Mouse (Mus musculus) adrenal gland, postnatal 14 days (tissue): ENCODE measurements around the gene Scfd2. TPM values are rescaled to one million over a fixed set of nuclear protein-coding genes. Genes with fewer than 3 reads are reported as not detected.

Experiments
- DNase-seq: peaks from one replicate; pipeline ENCODE4 v3.0.0; 2021; ENCODE audit warnings: mixed read lengths
- total RNA-seq: library from RNA; stranded (reverse); gene quantifications from 2 replicates; pipeline ENCODE4 v1.2.3, GENCODE M21; 2021

Gene Scfd2
- total RNA-seq, 1 experiment from 2014 or later: 20.2 TPM

DNA sequence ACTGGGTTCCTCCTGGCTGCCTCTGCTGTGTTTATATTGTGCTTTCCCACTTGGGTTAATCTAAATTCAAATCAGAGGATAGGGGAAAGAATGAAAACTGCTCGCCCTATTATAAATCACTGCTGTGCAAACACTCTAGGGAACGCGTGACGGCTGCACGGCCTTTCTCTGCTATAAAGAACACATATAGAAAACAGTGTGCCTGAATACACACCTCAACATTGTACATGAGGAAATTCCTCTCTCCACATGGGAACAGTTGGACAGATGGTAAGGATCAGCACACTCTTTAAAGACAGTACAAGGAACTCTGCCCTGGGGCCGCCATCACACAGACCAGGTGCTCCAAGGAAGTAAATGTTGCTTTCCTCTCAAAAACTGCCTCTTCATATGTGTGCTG lies 166.2 kb downstream of the Scfd2 start:
- no peak for DNase-seq

DNA sequence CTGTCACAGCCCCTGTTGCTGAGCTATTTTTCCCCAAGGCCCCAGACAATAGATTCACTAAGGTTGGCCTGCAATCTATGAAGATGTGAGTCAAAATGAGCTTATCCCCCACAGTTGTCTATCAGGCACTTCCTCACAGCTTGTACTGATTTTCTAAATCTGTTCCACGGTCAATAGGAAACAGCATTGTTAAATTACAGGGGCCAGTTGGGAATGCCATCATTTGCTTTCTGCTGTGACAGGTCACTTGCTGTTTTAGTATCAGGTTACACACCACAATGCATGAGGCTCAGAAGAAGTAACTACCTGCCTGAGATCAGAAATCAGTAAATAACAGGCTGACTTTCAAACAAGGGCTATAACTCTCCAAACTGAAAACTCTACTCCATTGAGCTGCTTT lies 168.3 kb downstream of the Scfd2 start:
- DNase-seq: no peak

DNA sequence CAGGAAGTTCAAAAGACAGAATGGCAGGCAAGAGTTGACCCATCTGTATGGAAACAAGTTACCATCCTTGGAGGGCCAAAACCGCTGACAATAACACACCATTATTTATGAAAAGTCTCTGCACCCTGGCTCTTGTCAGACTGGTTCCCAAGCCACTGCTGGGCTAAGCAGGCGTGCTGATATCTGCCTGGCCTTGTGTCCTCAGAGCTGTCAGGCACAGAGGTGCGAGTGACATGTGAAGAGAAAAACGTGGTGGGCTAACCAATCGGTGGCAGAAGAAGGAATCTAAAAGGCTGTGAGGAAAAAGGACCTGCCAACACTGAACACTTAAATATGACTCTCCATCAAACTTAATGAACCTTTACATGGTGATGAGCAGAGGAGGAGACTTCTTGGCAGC lies 170.0 kb downstream of the Scfd2 start:
- no peak for DNase-seq

DNA sequence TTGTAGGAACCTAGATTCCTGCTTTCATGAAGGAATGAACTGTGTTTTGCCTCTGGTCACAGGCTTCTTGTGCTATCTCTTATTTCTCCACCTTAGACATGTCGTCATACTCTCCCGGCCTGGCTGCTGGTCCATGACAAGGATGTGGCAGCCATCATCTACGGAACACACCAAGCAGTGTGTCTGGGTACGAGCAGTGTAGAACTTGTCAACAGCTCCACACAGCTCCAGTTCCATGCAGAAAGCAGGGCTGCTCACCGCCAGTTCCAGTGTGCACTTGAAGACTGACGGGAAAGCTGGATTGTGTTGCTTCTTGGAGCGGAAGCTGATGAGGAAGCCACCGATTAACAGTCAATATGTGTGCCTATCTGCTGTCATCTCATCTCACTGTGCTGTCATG lies 173.5 kb downstream of the Scfd2 start:
- no peak for DNase-seq

DNA sequence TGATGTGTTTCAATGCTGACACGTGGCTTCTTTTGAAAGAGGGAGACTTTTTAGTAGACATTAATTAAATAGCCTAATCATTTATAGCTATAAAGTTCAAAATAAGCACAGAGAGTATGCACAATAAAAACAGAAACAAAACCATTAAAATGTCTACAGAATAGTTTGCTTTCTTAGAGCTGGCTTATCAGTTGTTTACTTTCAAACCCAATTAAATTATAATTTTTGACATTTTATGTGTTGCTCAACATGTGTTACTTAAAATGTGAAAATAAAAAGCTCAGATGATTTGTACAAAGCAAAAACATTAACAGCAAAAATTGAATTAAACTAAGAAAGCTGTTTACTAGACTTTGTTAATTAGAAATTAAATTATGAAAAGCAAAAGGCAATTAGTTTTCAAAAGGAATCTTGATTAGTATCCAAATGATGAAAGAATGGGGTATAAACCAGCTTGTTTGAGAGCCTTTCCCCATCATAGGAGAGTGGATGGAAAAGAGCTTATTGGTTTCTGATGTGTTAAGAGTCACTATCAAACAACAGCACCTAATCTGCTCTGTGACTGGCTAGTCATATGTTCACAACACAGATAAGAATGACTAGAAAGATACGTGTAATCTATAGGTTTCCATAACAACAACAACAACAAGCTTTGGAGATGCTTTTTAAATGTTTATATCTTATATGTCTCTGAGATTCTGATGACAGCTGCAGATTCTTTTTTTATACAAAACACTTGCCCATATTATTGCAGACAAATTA lies 176.0 kb downstream of the Scfd2 start:
- no peak for DNase-seq

DNA sequence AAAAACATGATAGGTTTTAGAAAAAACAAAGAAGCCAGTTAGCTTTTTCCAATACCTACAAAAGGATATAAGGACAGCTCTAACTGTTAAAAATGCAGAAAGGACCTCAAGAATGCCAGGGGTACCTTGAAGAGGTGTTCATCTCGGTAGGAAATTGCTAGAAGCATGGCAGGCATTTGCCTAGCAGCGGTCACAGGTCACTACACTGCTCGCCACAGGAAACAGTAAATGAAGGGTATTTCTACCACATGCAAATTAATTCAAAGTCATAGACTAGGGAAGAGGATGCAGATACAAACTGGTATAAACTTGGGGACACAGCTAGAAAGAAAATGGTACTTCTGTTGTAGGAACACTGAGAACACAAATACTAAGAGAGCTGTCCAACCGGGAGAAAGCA lies 180.7 kb downstream of the Scfd2 start:
- DNase-seq: no peak

- no peak for DNase-seq
Measured at GRCm38 (mm10) chr5:74348079-74348870, 183.3 kb downstream of the Scfd2 start.

- DNase-seq: no peak
Measured at GRCm38 (mm10) chr5:74343045-74343444, 188.5 kb downstream of the Scfd2 start.

GRCm38 (mm10) chr5:74342557-74342956 lies 189.0 kb downstream of the Scfd2 start:
- no peak for DNase-seq

- DNase-seq: no peak
Measured at GRCm38 (mm10) chr5:74337491-74337890, 194.1 kb downstream of the Scfd2 start.

GRCm38 (mm10) chr5:74336780-74337179 lies 194.8 kb downstream of the Scfd2 start:
- no peak for DNase-seq

DNA sequence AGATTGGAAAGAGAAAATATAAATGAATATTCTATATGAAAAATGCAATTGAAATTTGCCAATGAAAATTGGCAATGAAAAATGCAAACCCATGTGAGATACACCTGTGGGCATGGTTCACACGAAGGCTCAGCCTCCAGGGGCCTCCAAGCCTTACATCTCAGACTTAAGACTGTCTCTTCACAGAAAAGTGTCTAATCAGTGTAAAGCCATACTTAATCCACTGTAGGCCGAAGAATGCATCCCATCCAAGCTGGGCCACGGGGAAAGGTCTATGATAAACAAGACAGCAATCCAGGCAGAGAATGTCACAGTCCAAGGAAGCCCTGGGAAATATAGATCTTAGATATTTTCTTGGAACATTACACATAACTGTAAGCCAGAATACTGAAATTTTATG lies 198.3 kb downstream of the Scfd2 start:
- no peak for DNase-seq

- DNase-seq: no peak
Measured at GRCm38 (mm10) chr5:74326228-74326627, 205.3 kb downstream of the Scfd2 start.

DNA sequence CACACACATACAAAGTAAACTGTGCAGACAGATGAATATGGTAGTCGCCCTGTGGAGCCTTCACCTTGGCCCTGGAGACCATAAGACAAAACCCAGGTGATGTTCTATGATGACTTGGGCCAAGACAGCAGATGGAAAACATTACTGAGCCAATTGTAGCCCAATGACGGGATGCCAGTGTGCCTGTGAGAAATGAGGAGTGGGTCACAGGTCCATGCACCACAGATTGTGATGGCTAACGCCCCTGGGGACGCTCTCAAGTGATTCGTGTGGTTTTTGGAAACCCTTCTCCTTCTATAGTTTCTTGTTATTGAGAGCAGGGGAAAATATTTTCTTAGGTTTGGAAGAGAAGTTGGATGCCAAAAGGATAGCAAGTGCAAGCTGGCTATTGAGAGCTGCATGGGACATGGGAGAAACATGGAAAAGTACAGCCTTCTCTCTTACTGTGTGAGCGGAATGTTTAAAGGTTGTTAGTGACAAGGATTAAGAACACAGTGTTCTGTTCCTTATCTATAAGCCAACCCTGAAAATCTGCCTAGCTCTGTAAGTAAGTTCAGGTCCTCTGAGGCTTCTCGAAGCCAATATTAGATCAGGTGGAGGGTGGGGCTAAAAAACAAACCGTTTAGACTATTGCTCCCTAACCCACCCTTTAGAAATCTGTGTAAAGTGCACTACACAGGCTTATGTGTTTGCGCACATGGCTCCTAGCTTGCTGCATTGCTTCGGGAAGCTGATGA lies 210.4 kb downstream of the Scfd2 start:
- DNase-seq: no peak

- DNase-seq: no peak
Measured at GRCm38 (mm10) chr5:74319551-74319950, 212.0 kb downstream of the Scfd2 start.

DNA sequence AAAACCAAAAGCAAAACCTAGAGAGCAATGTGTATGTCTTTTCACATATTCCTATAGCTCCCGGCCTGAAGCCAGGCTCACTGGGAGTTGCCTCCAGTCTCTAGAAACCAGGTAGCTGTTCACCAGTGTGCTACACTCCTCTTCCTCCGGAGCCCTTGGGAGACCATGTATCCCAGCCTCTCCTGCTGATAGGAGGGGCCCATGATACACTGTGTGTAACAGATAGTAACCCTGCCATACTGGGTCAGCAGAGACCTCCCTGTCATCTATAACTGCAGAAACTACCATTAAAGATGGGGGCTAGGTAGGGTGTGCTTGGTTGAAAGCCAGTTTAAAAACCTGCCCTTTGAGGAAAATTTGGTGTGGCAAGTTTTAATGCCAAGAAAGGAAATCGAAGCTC lies 214.4 kb downstream of the Scfd2 start:
- no peak for DNase-seq

DNA sequence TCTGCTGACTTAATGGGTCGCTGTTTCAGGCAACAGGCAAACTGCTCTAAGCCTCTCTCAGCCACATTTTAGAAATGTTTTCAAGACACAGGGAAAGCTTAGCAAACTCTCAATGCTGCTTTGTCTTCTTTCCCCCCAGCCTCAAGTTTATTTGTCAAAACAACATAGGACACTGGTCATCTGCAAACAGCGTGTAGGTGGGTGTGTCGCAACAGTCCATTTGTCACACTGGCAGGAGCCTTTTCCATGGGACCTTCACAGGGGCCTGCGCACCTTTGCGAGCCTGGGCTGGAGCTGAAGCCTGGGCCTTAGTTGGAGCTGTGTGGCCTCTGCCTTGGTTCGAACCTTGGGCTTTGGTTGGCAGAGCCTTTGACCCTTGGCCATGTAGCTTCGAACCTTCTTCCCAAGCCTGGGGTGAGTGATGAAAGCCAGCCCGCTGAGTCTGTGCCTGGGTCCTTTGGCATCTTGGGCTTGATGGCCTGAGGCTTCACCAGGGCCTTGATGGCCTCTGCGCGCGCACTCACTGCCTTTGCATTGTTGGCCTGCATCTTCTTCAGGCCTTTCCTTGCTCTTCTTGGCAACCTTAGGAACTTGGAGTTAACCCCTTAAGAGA lies 215.1 kb downstream of the Scfd2 start:
- DNase-seq: no peak

GRCm38 (mm10) chr5:74315471-74316245 lies 215.9 kb downstream of the Scfd2 start:
- DNase-seq: peak; percentile 36

- DNase-seq: no peak
Measured at GRCm38 (mm10) chr5:74314501-74314900, 217.1 kb downstream of the Scfd2 start.

DNA sequence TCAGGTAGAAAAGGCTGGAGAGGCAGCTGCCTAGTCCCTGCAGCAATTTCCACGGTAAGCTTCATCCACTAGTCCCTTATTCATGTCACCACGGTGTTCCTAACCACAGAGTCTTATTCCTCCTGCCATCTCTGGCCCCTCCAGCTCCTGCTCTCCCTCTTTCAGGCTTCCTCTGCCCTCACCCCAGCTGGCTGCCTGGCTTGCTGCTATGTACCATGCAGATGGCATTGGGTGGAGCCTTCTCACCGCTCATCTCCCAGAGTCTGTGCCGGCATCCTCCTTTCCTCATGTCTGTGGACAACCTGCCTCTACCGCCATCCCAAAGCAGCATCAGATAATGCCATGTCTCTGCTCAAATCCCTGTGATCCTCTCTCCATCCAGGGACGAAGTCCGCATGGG lies 218.0 kb downstream of the Scfd2 start:
- DNase-seq: no peak

DNA sequence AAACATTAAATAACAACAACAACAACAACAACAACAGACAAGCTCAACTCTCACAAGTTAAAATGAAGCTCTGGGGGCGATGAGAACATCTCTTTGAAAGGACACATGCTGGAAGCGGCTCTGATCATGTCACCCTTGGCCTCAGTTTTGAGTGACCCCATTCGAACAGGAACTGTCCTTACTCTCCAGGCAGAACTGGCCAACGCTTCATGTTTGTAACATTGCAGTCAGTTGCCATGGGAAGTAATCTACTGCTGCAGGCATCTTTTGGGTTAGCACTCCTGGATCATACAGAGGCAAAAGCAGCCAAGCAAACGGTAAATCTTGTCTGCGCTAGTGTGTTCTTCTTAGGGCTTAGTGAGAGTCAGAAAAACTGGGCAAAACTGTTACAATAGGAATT lies 219.7 kb downstream of the Scfd2 start:
- no peak for DNase-seq
